Mouse (Mus musculus) adrenal gland, postnatal 25 days (tissue): ENCODE data around the gene Car5a. TPM values are rescaled to one million over a fixed set of nuclear protein-coding genes. Genes with fewer than 3 reads are reported as not detected.
A peak's percentile ranks its signal among the peaks of the same experiment; 100 is the strongest.

ENCODE experiments used
- DNase-seq: peaks from one replicate; pipeline ENCODE4 v3.0.0; 2021; ENCODE audit warnings: mixed read lengths
- total RNA-seq: library from RNA; stranded (reverse); gene quantifications from 2 replicates; pipeline ENCODE4 v1.2.3, GENCODE M21; 2021

Gene Car5a
- total RNA-seq, 1 experiment from 2014 or later = not detected

DNA sequence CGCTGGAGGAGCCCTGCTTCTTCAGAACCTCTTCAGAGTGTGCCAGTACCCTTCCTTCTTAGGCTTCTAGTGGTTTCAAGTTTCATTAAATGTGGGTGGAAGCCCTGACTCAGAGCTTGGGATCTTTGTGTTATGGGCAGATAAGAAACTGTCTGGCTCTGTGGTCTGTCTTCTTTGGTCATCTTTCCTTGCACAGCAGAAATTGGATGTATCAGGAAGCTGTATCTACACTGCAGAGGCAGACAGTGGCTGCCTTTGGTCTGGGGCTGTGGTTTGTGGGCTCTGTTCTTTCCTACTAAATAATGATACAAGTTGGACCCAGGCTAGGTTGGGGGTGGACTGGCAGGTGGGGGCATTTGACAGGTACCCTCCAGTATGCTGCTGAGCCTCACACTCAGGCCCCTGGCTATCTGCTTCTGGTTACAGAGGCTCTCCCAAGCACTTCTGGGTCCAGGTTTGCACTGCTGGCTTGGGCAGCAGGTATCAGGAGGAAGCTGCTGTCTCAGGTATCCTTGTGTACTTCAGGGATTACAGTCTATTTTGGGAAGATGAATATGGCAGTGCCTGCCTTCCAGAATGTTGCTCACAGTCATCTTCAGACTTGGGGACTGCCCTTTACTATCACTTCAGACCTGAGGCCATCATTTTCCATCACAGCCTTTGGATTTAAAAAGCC lies 11.3 kb upstream of the Car5a start:
- no peak for DNase-seq

DNA sequence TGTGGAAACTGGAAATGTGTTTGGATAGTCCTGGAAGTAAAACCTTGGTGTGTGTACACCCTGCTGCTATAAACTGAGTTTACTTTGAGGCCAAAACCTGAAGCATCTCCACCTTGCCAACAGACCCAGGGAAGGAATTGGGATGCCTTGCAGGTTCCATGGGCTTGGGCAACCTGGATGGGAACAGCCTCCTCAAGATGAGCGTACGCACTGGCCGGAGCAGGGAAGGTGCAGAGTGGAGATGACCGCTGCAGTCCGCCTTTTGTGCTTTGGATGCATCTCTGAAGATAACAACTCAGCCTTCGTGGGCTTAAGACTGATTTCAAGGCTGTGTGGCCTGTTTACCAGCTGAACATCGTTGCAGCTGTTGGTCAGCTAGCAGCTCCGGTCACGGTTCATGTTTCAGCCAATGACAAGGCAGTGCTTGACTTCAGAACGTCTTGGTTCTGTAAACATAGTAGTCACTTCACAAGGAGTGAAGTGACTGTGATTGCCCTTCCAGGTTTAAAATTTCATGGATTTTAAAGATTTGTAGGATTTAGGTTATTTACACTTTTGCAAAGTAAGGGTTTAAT lies 10.4 kb upstream of the Car5a start:
- DNase-seq = no peak

DNA sequence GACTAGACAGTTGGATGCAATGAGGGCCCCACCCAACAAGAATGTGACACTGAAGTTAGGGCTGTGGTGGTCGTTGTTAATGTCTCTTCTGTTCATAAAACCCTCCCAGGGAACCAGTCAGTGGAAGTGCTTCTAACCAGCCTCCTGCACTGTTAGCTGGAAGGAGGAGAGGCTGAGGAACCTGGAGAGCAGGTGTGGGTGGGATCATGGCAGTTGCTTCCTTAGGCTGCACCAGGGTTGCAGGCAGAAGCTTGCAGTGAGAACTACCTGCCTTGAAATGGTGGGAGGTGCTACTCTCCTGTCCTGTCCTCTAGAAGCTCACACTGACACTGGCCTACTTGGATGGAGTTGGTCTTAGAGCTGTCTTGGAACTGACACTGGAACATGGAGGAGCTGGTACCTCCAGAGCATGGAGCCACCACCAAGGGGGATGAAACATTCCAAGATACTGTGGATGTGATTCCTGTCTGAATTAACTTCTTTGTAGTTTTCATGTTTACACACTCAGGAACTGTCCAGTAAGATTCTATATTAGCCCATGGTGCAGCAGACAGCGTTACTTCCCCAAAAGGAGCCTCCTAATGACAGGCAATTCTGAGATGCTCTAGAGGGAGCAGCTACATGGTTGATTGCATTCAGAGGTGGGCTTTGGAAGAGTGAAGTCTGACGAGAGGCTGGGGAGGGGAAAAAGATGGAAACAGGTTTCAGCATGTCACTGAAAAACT lies 9.3 kb upstream of the Car5a start:
- DNase-seq = no peak

DNA sequence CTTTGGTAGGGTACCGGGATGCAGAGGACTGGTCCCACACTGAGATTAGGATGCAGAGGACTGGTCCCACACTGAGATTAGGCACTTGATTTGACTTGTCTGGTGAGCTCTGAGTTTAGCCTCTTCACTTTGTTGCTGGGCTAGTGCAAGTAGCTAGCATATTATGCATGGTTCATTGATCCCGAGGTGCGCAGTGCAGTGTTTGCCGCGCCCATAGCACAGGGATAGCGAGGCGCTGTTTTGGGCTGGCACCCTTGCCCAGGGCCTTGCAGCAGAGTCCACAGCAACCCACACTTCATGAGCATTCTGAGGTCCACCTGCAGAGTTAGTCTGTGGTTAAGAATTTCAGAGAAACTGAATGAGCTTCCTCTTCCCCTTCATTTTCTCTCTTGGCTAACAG lies 8.1 kb upstream of the Car5a start:
- no peak for DNase-seq

DNA sequence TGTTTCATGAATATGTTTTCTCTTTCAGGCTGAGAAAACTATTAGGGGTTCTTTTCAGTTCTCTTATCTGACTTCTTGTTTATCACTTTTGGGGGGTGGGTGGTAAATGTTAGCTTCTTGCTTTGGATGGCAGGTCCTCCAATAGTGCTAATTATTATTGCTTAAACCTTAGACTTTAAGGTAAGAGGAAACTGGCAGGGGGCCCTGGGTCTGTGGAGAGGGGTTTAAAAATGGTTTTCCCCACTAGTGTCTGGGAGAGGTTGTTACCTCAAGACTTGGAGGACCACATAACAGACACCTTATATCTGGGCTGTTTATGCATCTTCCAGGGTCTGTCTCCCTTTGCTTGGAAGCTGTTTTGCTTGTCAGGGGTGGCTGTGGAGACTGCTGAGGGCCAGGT lies 7.4 kb upstream of the Car5a start:
- no peak for DNase-seq

DNA sequence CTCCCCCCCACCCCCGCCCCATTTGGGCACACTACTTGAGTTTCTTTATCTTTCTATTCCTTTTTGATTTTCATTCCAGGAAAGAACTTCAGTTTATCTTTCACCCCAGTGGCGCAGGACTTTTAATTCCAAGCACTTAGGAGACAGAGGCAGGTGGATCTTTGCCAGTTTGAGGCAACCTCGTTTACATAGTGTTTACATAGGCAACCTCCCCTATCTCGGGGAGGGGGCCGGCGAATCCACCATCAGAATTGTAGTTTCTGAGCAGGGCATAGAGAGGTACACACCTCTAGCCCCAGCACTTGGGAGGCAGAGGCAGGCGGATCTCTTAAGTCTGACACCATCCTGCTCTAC lies 6.9 kb upstream of the Car5a start:
- no peak for DNase-seq

DNA sequence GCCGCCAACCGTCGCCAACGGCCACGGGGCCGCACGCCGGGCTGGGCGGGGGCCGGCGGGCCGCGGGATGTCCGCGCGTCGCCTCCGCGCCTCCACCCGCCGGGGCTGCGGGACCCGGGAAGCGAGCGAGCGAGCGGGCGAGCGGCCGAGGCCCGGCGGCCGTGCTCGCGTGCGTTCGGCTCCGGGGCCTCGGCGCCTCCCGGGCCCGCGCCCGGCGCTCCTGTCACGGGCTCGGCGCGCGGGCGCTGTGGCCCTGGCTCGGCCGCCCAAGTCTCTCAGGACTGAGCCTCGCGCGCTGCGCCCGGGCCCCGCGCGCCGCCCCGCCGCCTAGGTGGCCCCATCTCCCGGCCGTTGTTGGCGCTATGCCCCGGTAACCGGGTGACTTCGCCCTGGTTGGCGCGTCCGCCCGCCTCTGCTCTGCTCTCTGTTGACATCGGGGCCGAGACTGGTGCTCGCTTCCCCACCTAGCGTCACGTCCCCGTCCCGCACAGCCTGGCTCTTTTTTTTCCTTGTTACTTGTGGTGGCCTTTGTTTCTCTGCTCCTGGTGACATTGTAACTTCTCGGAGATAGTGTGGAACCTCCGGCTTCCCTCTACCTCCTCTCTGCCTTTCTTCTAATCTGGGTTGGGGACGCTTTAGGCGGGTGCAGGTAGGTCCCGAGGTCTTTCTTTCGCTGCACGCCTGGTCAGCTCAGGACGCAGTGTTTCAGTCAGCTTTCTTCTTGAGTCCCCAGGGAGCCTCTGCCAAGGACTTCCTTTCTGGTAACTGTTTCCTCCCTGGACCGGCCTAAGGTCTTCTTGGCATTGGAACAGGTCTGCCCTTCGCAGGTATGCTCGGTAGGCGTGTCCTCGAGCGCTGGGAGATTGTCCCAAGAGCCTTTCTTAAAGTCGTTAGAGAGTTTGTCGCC lies 6.3 kb upstream of the Car5a start:
- peak; percentile 77 for DNase-seq

DNA sequence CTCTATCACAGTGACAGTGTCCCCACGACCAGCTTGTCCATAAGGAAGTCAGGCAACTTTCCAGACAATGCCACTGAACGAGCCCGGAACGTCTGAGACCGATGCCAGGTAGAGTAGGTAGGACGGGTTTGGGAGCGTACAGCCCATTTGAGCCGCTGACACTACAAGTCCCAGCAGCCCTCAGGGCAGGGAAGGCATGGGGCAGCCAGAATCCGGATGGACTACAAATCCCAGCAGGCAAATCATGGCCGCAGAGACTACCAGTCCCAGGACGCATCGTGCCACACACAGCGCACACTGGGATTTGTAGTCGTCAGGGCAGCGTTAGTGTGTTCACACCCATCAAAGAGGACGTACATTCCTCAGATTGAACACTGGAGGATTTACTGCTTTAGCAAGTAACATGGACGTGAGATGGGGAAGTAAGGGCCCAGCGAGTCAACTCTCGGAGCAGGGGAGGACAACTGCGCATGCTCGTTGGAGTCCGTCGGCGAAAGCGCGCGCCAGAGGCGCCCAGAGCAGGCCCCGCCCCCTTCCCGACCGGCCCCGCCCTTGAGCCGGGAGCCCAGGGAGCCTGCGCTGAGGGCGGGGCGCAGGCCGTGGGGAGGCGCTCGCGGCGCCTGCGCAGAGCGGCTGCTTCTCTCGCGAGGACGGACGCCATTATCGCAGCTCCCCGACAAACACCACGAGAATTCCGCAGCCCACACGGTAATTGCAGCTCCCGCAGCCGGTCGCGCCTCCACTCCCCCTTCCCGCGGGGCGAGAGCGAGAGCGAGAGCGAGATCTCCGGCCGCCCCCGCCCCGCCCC lies 5.4 kb upstream of the Car5a start:
- DNase-seq = peak; percentile 98

DNA sequence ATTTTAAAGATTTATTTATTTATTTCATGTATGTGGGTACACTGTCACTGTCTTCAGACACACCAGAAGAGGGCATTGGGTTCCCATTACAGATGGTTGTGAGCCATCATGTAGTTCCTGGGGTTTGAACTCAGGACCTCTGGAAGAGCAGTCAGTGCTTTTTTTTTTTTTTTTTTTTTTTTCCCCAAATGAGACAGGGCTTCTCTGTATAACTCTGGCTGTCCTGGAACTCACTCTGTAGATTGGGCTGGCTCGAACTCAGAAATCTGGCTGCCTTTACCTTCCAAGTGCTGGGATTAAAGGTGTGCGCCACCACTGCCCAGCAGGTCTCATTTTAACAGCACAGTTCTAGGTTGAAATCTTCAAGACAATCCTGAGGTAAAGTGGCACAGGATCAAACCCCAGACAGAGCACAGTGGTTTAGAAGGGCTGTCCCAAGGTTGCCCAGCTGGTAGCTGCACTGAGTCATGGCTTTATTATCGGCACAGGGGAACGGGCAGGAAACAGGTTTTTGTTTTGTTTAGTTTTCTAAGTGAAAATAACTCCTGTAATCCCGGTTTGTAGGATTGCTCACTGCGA lies 4.6 kb upstream of the Car5a start, which contains the start of gene Banp:
Gene Banp, plus strand, starts transcription at position 529 of the 579 bp plus-strand sequence.
- DNase-seq = no peak

DNA sequence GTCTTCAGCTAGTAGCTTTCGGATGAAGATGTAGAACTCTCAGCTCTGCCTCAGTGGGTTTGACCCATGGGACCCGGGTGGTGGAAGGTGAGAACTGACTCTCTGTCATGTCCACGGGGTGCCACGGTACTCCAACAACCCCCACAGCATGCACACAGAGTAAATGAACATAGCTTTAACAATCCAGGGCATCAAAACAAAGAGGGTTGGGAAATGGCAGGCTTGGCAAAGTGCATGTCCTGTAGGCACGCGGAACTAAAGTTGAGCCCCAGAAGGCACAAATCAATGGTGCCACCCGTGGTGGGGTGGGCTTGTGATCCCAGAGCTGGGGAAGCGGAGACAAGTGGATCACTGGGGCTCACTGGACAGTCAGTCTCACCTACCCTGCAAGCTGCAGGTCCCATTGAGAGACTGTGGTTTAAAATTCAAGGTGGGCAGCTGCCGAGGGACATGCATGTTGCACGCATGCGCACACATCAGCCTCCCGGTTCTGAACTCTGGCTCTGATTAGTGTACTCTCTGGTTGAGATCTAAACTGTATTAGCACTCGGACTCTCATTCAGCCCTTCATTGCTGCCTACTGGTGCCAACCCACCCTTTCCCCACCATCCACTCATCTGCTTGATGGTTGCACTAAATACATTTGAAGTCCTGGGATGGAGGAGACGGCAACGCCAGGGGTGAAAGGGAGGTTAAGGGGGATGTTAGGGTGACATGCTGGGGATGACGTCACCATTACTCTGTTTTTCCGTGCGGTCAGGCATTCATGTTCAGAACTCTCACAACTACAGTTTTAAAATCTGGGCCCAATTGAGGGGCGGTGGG lies 3.8 kb upstream of the Car5a start:
- DNase-seq = no peak

DNA sequence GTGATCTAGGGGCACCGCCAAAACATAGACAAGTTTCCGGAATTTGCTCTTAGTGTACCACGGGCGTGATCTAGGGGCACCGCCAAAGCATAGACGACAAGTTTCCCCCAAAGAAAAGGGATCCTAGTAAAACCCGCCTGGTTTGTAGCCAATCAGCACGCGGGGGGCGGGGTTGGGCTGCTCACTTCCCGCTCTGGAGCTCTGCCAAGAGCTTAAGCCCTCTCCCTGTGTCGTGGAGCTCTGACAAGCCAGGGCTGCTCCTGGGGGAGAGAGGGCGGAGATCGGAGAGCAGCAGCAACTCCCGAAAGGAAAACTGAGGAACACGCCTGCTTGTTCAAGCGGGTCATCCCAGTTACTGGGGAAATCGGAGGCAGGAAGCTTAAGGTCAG lies 3.0 kb upstream of the Car5a start:
- peak; percentile 90 for DNase-seq

DNA sequence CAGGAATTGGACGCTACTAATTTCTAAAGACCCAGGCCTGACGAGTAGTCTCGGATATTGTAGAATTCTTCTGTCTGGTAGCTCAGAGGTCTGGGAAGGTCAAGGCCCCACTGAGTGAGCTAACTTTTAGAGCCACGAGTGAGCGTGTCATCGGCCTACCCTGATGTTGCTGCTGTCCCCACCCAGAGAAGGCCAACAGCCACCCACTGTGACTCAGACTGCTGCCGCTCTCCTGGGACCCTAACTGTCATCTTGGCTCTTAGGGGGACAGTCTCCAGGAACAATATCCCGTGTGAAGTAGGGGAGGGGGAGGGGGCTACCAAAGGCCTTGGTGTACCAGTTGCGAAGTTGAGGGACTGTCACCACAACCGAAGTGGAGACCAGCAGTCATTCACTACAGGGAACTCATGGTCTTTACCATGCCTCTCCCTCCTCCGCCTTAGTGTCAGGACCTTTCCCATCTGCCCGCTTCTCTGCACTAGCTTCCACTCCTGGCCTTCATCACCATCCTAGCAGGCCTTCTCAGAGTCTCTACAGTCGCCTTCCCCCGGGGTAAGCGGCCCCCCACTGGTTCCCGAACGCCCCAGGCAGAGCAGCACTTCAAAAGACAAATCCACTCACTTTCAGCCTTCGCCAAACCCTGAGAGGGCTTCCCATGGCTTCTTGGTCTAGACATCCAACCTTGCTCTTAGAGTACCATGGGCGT lies 2.5 kb upstream of the Car5a start:
- DNase-seq = no peak

DNA sequence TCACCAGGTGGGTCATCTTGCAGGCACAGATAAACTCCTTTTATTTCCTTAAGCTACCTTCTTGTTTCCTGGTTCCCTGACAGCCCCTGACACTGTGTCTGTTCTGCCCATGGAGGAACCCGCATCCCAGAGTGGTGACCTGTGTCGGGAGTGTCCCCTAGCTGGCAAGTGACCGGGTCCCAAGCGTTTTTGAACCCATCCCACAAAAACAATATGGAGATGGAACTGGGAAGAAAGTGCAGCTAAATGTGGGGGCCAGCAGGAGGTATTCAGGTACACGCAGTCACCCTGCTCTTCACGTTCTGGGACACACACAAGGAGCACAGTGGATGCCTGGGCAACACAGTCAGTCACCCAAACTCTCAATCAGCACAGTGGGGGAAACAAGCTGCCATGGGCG lies 1.6 kb upstream of the Car5a start:
- DNase-seq = no peak

DNA sequence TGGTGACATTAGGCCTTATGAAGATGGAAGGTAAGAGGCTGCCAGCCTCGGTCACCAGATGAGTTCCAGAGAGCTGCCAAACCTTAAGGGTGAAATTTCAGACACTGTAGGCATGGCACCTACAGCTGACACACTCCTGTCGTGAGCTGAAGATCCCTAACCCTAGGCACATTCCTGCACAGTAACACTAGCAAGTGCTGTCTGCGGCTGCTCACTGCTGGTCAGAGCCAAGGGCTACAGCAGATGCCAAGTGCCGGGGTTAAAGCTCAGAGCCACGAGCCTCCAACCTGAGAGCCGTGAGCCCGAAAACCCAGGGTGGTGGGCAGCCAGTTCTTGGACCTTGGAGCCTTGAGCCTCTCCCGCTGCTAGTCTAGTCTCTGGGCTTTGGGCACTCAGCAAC lies 988 bp downstream of the Car5a start:
- DNase-seq = no peak

DNA sequence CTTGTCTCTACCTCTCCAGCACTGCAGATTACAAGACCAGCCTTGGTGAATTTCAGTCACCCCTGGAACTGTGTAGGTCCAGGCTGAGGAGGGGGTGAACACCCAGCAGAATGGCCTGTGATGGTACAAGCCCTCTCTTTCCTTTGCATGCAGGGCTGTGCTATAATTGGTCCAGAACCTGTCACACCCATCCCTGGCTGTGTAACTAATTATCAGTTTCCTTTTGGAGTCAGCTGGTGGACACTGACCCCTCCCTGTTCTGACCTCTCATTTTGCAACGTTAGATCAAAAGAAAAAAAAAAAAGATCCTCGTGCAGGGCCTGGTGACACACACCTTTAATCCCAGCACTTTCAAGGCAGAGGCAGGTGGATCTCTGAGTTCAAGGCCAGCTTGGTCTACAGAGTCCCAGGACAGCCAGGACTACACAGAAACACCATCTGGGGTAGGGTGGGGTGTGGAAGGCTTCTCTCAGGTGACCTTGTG lies 1.6 kb downstream of the Car5a start:
- no peak for DNase-seq

DNA sequence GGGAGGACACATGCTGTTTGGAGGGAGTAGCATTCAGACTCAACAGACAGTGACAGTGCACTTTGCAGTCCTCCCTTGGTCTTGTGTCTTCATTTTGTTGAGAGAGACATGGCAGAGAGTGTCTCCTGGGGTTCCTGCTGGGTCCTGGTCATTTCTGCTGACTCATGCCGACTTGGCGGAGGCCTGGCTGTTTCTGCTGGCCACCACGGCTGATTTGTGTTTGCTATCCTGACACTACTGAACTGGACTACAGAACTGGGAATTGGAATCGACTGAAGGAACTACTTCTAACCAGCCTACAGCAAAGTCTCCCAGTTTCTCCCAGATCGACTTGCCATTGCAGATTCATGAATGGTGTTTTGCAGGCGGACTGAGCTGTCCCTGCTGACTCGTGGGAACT lies 6.0 kb downstream of the Car5a start:
- no peak for DNase-seq

DNA sequence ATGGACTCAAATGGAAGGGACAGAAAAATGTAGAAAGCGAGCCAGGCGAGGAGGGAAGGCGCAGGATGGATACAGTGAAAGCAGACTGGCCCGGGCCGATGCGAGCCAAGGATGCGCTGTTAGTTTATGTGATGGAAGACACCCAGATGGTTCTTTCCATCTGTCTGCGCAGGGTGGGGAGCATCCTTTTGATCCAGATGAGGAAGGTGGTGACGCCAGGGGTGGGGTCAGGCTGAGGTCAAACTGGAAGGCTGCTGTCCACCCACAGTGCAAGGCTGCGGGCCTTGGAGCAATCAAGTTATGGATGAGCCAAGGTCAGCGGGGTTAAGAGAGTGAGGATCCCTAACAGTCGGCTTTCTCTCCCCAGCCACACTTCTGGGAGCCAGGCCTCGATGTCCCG lies 8.3 kb downstream of the Car5a start:
- DNase-seq = no peak

DNA sequence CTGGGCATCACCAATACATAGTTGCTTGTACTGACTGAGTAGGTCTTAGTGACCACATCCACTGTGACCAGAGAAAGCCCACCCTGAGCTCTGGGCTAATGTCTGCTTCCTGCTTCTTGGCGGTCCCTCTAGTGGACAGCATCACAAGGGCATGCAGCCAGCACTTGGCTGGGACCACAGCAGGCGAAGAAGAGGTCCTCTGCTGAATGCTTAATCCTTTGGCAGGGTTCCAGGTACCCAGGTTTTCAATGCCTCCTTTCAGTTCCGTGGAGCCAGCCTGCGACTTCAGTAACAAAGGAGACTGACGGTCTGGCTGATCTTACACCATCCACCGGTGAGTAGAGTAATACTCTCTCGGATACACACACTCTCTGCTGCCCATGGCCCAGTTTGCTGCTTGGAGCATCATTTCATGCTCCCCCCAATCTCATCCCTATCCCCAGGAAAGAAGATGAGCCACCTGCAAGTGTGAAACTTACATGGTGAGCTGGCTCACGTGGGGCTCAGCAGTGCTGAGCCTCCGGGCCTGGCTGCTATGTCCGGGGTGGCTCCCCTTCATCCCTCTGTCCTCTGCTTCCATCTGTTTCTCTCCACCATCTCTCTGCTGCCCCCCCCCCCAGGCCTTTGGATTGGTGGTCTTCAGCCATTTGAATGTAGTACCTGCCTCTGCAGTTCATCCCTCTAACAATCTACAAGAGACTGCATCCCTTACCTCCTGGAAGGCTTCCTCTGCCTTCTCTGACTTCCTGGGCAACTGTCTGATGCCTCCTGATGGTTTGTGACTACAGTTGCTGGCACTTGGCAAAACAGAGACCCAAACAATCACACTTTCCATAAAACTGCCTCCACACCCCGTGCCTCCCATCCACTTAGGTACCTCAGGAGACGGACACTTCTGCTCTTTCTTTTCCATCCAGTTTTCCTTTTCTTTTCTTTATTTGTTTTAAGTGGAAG lies 9.1 kb downstream of the Car5a start:
- peak; percentile 23 for DNase-seq

DNA sequence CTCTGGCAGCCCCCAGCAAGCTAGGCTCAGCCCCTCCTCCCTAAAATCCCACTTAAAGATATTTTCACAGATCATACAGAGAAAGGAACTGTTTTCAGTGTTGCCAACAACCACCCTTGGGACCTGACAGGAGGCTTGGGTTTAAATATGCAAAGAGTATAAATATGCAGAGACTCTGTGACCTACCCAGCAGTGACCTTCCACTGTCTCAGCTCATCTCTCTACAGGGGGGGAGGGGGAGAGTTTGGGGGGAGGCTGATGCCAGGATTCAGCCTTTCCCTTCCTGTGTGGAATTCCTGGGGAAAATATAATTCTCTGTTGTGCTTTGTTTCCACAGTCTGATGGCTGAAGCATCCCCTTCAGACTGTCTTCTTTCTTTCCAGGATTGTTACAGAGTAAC lies 9.8 kb downstream of the Car5a start:
- no peak for DNase-seq
